Mouse (Mus musculus): ENCODE measurements around the gene Lmo7.

Lmo7 gene

DNA sequence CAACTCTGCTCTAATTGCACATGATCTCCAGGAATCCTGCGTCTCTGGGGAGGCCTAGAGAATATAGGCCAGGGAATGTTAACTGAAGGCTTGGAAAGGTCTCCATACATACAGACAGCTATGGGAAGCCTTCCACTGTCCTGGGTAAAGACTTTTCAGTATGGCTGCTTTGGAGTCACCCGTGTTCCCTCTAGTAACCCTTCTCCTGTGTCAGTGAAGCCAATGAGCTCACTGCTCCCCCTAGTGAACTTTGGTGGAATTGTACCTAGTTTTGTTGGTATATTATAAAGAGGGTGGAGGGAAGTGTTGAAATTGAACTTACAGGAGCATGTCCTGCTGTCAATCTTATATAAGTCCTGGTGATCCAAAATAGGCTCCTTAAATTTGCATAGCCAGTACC, 219.4 kb downstream of the Lmo7 start:
- no peak for DNase-seq (ENCODE audit: low spot score)

DNA sequence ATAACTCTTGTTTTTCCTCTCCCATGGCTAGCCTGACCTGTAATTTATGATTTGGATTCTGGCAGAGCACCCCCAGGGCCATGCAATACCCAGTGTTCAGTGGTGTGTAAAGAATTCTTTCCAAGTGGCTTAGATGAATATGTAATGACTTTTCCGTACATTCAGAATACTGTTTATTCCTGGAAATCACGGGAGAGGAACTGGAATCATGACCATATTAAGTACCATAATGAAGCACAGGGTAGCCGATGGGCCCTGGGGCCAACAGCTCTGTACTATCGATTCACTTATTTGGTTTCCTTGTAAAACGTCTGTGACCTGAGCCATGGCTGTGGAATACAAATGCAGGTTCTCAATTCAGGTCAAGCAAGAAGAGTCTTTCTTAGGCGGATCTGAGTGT, 221.3 kb downstream of the Lmo7 start:
- no peak for DNase-seq (ENCODE audit: low spot score)

DNA sequence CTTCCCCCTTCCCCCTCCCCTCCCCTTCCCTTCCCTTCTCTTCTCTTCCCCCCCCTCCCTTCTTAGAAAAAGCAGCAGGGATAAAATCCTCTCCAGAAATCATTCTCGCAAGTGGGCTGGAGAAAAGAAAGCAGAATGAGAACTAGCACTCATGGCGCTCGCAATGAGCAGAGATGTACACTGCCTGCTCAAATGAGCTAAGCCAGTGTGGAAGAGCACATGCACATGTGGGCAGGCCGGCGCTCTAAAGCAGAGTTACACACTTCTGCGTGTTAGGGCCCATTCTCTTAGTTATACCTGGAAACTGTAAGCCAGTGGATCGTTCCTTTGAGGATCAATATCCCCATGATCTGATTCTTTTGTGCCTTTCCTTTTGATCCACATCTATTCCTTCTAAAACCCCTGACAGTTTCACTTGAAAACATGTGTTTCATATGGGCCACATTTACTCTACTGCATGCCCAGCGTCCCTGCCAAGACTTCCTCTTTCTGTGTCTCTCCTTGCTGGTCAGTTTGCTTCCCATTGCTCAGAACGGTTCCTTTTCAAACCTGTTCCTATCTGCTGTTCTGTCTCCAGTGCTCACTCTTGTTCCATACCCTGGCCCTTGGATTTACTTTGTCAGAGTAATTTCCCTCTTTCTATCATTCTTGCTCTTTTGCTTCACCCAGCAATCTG, 224.2 kb downstream of the Lmo7 start:
- DNase-seq (ENCODE audit: low spot score): no peak

DNA sequence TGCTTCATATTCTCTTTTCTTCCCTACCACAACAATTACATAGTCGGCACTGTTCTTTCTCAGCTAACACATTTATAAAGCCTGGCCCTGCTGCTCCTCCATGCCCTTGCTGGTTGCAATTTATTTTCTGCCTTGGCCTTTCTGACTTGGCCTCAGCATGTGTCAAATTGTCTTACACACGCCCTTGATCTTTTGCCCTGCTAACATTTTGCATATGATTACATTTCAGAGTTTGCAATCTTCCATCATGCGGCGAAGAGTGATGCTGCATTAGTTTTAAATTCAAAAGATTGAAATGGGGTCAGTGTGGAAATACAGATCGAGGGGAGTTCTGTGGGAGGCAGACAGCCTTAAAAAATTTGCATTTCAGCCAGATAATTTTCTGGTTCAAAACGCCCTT, 234.6 kb downstream of the Lmo7 start:
- DNase-seq (ENCODE audit: low spot score): no peak

DNA sequence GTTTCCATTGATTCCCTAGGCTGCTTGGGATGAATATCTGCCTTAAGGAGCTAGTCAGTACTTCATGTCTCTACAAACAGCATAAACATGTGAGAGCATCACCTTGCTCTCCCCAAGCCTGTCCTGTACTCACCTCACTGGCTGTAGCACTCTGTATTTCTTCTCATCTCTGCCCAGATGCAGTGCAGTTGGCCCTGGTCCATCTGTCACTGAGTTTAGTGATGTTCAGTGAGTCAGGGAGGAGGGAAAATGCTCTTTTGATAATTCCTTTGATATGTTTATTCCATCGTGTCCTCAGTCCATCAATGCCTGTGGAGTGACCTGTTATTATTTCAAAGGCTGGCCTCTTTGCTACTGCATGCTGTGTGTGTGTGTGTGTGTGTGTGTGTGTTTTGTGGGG, 235.2 kb downstream of the Lmo7 start:
- DNase-seq (ENCODE audit: low spot score): no peak

DNA sequence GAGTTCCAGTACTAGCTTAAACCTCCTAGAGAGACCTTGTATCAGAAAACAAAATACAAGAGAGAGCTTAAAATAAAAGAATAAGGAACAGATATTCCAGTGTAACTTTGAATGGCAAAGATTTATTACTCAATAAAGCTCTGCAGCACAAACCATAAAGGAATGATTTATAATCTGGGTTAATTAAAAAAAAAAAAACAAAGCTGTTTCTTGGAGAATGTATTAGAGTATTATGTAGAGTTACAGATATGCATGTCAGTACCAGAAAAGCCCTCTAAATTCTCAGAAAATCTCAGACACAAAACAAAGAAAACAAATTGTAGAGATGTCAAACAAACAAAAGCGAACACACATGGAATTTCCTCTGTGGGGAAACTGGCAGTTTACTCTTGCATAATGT, 243.0 kb downstream of the Lmo7 start:
- DNase-seq (ENCODE audit: low spot score): no peak

DNA sequence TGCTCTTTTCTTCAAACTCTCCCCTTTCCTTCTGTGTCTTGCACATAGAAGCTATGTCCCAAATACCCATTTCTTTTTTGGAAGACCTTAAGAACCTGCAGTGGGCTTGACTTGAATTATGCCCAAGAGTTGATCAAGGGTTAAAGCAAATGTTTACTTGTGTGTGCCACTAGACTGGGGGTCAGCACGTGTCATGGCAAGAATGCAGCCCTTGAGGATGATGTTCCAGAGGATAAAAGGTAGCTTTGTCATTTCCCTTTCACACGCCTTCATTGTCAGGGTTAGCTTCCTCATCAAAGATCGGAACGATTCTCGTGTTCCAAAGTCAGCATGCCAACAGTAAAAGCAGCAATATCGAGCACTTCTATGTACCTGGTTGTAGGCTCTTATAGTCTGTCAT, 243.4 kb downstream of the Lmo7 start:
- DNase-seq (ENCODE audit: low spot score): no peak

DNA sequence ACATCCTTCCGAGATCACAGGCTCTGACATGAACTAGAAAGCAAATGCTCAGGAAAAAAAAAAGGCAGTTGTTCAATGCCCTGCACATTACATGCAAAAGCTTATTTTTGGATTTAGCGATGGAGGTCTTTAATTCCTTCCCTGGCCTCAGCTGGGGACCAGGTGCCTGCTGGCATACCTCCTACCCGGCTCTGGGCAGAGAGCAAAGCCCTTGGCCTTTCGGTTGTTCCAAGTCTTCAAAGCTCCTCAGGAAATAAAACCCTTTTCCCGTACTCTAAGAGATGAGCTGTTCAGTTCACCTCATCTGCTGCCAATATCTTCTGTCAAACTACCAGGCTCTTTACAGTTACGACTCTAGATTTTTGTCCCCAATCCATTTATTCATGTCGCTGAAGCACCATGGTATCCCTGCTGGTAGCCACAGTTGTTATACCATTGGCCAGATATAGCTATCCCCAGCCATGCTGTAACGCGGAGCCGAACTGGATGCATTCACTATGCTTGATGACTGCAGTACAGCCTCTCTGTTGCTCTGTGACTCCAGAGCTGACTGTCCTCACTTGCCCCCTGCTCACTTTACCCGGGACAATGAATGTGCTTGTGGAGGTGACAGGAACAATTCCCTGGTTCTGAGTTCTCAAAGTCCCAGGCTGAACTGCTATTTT, 246.4 kb downstream of the Lmo7 start:
- DNase-seq (ENCODE audit: low spot score): no peak
